Mouse (Mus musculus): ENCODE data around the gene Wdr3. TPM values are rescaled to one million over a fixed set of nuclear protein-coding genes. Genes with fewer than 3 reads are reported as not detected.

Wdr3 gene
- polyA plus RNA-seq (2017; shearing (Covaris generic)) = 63.5 TPM

DNA sequence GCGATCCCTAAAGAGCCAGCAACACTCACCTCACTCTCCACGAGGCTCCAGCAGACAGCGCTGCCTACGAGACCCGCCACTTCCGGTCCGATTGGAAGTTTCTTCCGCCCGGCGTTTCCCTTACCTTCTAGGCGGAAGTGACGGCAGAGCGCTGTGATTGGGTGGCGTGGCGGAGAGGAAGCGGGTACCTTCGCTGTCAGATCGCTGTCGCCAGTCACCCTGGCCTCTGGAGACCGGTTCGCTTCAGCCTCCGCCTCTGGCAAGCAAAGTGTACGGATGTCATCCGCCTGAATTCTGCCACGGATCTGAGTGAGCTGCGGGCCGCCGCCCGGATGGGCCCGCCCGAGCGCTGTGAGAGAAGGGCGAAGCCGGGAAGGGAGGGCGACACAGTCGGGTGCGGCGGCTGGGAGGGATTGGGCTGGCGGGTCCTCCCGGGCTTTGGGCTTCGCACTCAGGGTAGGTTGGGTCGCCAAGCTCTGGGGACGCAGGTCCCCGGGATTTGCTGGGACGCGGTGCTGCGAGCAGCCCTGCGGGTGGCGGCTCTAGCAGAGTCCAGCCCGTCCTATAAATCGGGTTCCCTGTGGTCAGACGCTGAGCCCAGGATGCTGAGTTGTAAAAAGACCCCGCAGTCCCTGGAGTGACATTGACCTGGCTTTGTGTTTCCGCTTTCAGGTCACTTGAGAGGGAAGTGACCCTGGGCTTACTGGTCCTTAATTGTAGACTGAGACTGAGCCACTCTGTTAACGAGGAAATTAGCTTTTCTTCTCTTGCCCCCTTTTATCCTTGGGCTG, at the start of gene Wdr3, which contains the start of gene Gdap2:
TSS of gene Wdr3 (minus strand) at position 93 of the 791 bp plus-strand sequence.
TSS of gene Gdap2 (plus strand) at position 67 of the 791 bp plus-strand sequence.

Other genes with a start within 250 kb of the Wdr3 start
- 33.6 TPM for gene Gdap2, start within 50 bp of the Wdr3 start, polyA plus RNA-seq (2017; shearing (Covaris generic))